Mouse (Mus musculus): ENCODE results near the gene Nkiras2. TPM values are rescaled to one million over a fixed set of nuclear protein-coding genes. Genes with fewer than 3 reads are reported as not detected.
"Not testable (repeated sequence)": the region's sequence is repeated elsewhere in the genome, so short reads cannot be mapped to it uniquely, and the experiment has no call there.

The Nkiras2 gene
- polyA plus RNA-seq, 1 experiment from 2014 or later = 59.9 TPM

- Histone ChIP-seq H3K4me3 (ENCODE audit: low read depth, low read length) (no peak overlapping the region), H3K4me2 (replicated peaks; ENCODE audit: low read depth, low read length) (no peak overlapping the region), H3K36me3 (ENCODE audit: insufficient read depth, low read length) (no peaks in the 10 kb centered on the region), H3K9ac (replicated peaks; ENCODE audit: low read depth) (no peak overlapping the region), H3K27ac (ENCODE audit: low read length) (no peak overlapping the region), H3K9me3 (ENCODE audit: low read length) (no peaks in the 10 kb centered on the region), H3K4me1 (ENCODE audit: insufficient read depth, low read depth, low read length) (peaks cover 20% of the 10 kb centered on the region), H3K27me3 (replicated peaks; ENCODE audit: insufficient read depth, low read length) (no peaks in the 10 kb centered on the region)
- DNase-seq (ENCODE audit: low spot score) (peak; percentile 73), ATAC-seq (peak; percentile 35; the same call in 1 of the 2 replicates)
- TF ChIP-seq EP300 (IDR thresholded peaks at IDR 0.05) = no peak
- no peak for TF ChIP-seq CTCF (IDR thresholded peaks at IDR 0.05)
- WGBS = 73% methylated on average over 3 of the region's 3 CpGs
Observed at GRCm38 (mm10) chr11:100613241-100613640, 5.8 kb upstream of the Nkiras2 start.

GRCm38 (mm10) chr11:100616332-100616731 is 2.7 kb upstream of the Nkiras2 start:
- Histone ChIP-seq H3K27ac (ENCODE audit: low read length) (no peak overlapping the region), H3K4me3 (ENCODE audit: low read depth, low read length) (no peak overlapping the region), H3K27me3 (replicated peaks; ENCODE audit: insufficient read depth, low read length) (no peaks in the 10 kb centered on the region), H3K36me3 (ENCODE audit: insufficient read depth, low read length) (no peaks in the 10 kb centered on the region), H3K4me2 (replicated peaks; ENCODE audit: low read depth, low read length) (no peak overlapping the region), H3K4me1 (ENCODE audit: insufficient read depth, low read depth, low read length) (peaks cover 5% of the 10 kb centered on the region; the same call in 1 of the 2 replicates), H3K9me3 (ENCODE audit: low read length) (no peaks in the 10 kb centered on the region), H3K9ac (replicated peaks; ENCODE audit: low read depth) (no peak overlapping the region)
- ATAC-seq = no peak
- no peak for DNase-seq (ENCODE audit: low spot score)
- WGBS = 92% methylated on average over 5 of the region's 5 CpGs
- no peak for TF ChIP-seq CTCF (IDR thresholded peaks at IDR 0.05)
- no peak for TF ChIP-seq EP300 (IDR thresholded peaks at IDR 0.05)

DNA sequence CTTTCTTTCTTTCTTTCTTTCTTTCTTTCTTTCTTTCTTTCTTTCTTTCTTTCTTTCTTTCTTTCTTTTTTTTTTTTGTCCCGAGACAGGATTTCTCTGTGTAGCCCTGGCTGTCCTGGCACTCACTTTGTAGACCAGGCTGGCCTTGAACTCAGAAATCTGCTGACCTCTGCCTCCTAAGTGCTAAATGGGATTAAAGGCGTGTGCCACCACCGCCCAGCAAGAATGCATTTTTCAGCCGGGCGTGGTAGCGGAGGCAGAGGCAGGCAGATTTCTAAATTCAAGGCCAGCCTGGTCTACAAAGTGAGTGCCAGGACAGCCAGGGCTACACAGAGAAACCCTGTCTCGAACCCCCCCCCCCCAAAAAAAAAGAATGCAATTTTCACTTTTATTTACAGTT is 2.2 kb upstream of the Nkiras2 start:
- not testable (repeated sequence) for H3K27ac ChIP-seq (ENCODE audit: low read length); H3K4me1 ChIP-seq (ENCODE audit: insufficient read depth, low read depth, low read length); H3K27me3 ChIP-seq (replicated peaks; ENCODE audit: insufficient read depth, low read length); H3K9ac ChIP-seq (replicated peaks; ENCODE audit: low read depth); H3K4me3 ChIP-seq (ENCODE audit: low read depth, low read length); H3K4me2 ChIP-seq (replicated peaks; ENCODE audit: low read depth, low read length); H3K9me3 ChIP-seq (ENCODE audit: low read length); DNase-seq (ENCODE audit: low spot score); H3K36me3 ChIP-seq (ENCODE audit: insufficient read depth, low read length); ATAC-seq
- 90% methylated on average over 7 of the region's 7 CpGs for WGBS

DNA sequence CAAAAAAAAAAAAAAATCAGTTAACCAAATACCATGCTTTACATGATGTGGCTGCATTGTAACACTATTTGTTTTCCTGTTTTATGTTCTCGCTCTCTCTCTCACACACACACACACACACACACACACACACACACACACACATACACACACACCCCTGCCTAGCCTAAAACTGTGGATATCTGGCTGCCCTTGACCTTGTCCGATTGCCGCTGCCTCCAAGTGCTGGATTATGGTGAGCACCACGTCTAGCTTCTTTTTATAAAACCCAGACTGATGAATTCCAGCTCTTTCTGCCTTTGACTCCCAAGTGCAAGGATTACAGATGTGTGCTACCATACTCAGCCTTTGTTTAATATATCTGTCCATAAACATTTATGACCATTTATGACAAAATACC is 1.6 kb upstream of the Nkiras2 start:
- H3K4me3 ChIP-seq (ENCODE audit: low read depth, low read length) = no peak overlapping the region
- TF ChIP-seq CTCF (IDR thresholded peaks at IDR 0.05) = no peak
- no peak for TF ChIP-seq EP300 (IDR thresholded peaks at IDR 0.05)
- no peaks in the 10 kb centered on the region for H3K36me3 ChIP-seq (ENCODE audit: insufficient read depth, low read length)
- no peaks in the 10 kb centered on the region for H3K9me3 ChIP-seq (ENCODE audit: low read length)
- ATAC-seq (no peak), DNase-seq (ENCODE audit: low spot score) (no peak)
- 83% methylated on average over 4 of the region's 4 CpGs for WGBS
- no peak overlapping the region for H3K9ac ChIP-seq (replicated peaks; ENCODE audit: low read depth)
- H3K27me3 ChIP-seq (replicated peaks; ENCODE audit: insufficient read depth, low read length) = no peaks in the 10 kb centered on the region
- peaks cover 5% of the 10 kb centered on the region; the same call in 1 of the 2 replicates for H3K4me1 ChIP-seq (ENCODE audit: insufficient read depth, low read depth, low read length)
- no peak overlapping the region for H3K27ac ChIP-seq (ENCODE audit: low read length)
- H3K4me2 ChIP-seq (replicated peaks; ENCODE audit: low read depth, low read length) = no peak overlapping the region

DNA sequence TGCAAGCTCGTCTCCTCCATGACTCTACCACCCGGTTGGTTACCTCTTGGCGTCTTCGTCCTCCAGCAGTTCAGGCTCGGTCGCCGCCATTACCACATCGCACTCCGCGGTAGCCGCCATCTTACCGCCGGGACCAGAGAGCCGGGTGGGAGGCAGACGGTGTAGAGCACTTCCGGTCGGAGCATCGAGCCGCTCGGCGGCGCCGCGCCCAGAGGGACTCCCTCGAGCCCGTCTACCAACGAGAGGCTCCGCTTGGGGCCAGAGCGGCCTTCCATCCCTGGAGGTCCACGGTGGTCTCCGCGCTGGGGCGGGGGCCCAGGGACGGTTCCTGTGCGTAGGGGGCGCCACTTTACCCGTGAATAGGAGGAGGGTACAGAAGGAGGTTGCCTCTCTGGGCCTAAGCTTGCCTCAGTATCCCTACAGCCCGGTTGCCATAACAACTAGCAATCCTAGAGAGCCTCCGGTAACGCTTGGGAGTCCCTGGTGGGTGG is 486 bp downstream of the Nkiras2 start:
- H3K36me3 ChIP-seq (ENCODE audit: insufficient read depth, low read length) = no peaks in the 10 kb centered on the region
- H3K9ac ChIP-seq (replicated peaks; ENCODE audit: low read depth) = peak overlapping the region; percentile 82
- peaks cover 8% of the 10 kb centered on the region; the same call in 1 of the 2 replicates for H3K4me1 ChIP-seq (ENCODE audit: insufficient read depth, low read depth, low read length)
- peak overlapping the region; percentile 83 for H3K4me2 ChIP-seq (replicated peaks; ENCODE audit: low read depth, low read length)
- H3K27me3 ChIP-seq (replicated peaks; ENCODE audit: insufficient read depth, low read length) = no peaks in the 10 kb centered on the region
- peak overlapping the region; percentile 98 for H3K4me3 ChIP-seq (ENCODE audit: low read depth, low read length)
- peak overlapping the region; percentile 97 for H3K27ac ChIP-seq (ENCODE audit: low read length)
- 2% methylated on average over 40 of the region's 40 CpGs for WGBS
- no peaks in the 10 kb centered on the region for H3K9me3 ChIP-seq (ENCODE audit: low read length)
- DNase-seq (ENCODE audit: low spot score) (peak; percentile 97), ATAC-seq (peak; percentile 92)
- TF ChIP-seq CTCF (IDR thresholded peaks at IDR 0.05) (peak; percentile 50), EP300 (IDR thresholded peaks at IDR 0.05) (no peak)

GRCm38 (mm10) chr11:100619982-100620381 is 938 bp downstream of the Nkiras2 start, which contains the start of gene Dnajc7:
TSS of gene Dnajc7 (minus strand) at chr11:100620168.
- Histone ChIP-seq H3K27ac (ENCODE audit: low read length) (peak within 1 kb of the TSS; percentile 97), H3K4me1 (ENCODE audit: insufficient read depth, low read depth, low read length) (peaks cover 8% of the 10 kb centered on the region; the same call in 1 of the 2 replicates), H3K4me2 (replicated peaks; ENCODE audit: low read depth, low read length) (peak within 1 kb of the TSS; percentile 83), H3K36me3 (ENCODE audit: insufficient read depth, low read length) (no peaks in the 10 kb centered on the region), H3K9ac (replicated peaks; ENCODE audit: low read depth) (peak within 1 kb of the TSS; percentile 82), H3K9me3 (ENCODE audit: low read length) (no peaks in the 10 kb centered on the region), H3K27me3 (replicated peaks; ENCODE audit: insufficient read depth, low read length) (no peaks in the 10 kb centered on the region), H3K4me3 (ENCODE audit: low read depth, low read length) (peak within 1 kb of the TSS; percentile 98)
- DNase-seq (ENCODE audit: low spot score) (no peak), ATAC-seq (no peak)
- WGBS = 6% methylated on average over 11 of the region's 11 CpGs
- TF ChIP-seq EP300 (IDR thresholded peaks at IDR 0.05) (no peak), CTCF (IDR thresholded peaks at IDR 0.05) (no peak)

Measured in lung, postnatal 0 days (tissue).